ENCODE assay signal across 27 mouse cellular contexts in genomic region chr9:48526520-48526919, GRCm38 (mm10). TPM values are rescaled to one million over a fixed set of nuclear protein-coding genes. Genes with fewer than 3 reads are reported as not detected.
DNase-seq lines count a peak whose midpoint lies in the region; ATAC-seq lines count a peak whose summit lies in the region.
"Had no signal": no experiment of that assay in that cellular context is flagged by ENCODE, and none has a peak within 500 bp of the region (broad histone marks: within the 10 kb centered on the region; RNA-seq: fewer than 3 reads in every experiment).

No protein-coding gene starts in this region.

- H3K9ac ChIP-seq in neural tube, embryonic 15.5 days (replicated peaks): no peak overlapping the region
- H3K9ac ChIP-seq: embryonic facial prominence, embryonic 13.5 days; forebrain, embryonic 12.5 days; forebrain, embryonic 15.5 days; hindbrain, embryonic 13.5 days had no signal

- H3K4me1 ChIP-seq in neural tube, embryonic 15.5 days: no peaks in the 10 kb centered on the region
- H3K4me1 ChIP-seq: embryonic facial prominence, embryonic 10.5 days; embryonic facial prominence, embryonic 13.5 days; forebrain, embryonic 12.5 days; forebrain, embryonic 15.5 days; hindbrain, embryonic 10.5 days; hindbrain, embryonic 13.5 days had no signal

- H3K27ac ChIP-seq in neural tube, embryonic 15.5 days (replicated peaks): no peak overlapping the region
- H3K27ac ChIP-seq: embryonic facial prominence, embryonic 10.5 days; embryonic facial prominence, embryonic 13.5 days; forebrain, embryonic 12.5 days; forebrain, embryonic 15.5 days; hindbrain, embryonic 10.5 days; hindbrain, embryonic 13.5 days had no signal

- WGBS in neural tube, embryonic 15.5 days: 88% methylated on average over 4 of the region's 4 CpGs

- peak; percentile 23 for DNase-seq in CD4-positive helper T cell, adult 2 months (ENCODE audit: low read depth, low spot score)
- DNase-seq in CD4-positive, CD25-positive, alpha-beta regulatory T cell, adult 2 months (ENCODE audit: low read depth, low spot score): peak; percentile 41
- DNase-seq in naive thymus-derived CD4-positive, alpha-beta T cell, adult 2 months (ENCODE audit: low read depth): peak; percentile 32
- DNase-seq in retina, embryonic 14.5 days (ENCODE audit: low spot score): no peak
- DNase-seq: adrenal gland, adult 2 months; adrenal gland, postnatal 14 days; cerebellum, adult 11 months; cerebellum, adult 8-10 months; cerebellum, postnatal 10 days; cerebellum, postnatal 36 days; embryo, embryonic 11 days; gastrocnemius, postnatal 10 days; gastrocnemius, postnatal 36 days had no signal

- no peak overlapping the region for H3K4me2 ChIP-seq in neural tube, embryonic 15.5 days
- H3K4me2 ChIP-seq: embryonic facial prominence, embryonic 13.5 days; forebrain, embryonic 12.5 days; forebrain, embryonic 15.5 days; heart, embryonic 11.5 days; hindbrain, embryonic 13.5 days had no signal

- no peak overlapping the region for H3K4me3 ChIP-seq in neural tube, embryonic 15.5 days (replicated peaks)
- H3K4me3 ChIP-seq: embryonic facial prominence, embryonic 10.5 days; embryonic facial prominence, embryonic 13.5 days; erythroblast, embryonic 14.5 days; forebrain, embryonic 12.5 days; forebrain, embryonic 15.5 days; hindbrain, embryonic 10.5 days; hindbrain, embryonic 13.5 days had no signal

- peak; percentile 74 for ATAC-seq in activated CD4-positive, CD25-positive, alpha-beta regulatory T cell, adult 4 months
- ATAC-seq in neural tube, embryonic 15.5 days (ENCODE audit: low FRiP score): no peak
- ATAC-seq: forebrain, embryonic 15.5 days; hindbrain, embryonic 16.5 days; intestine, postnatal 0 days; Patski had no signal

- H3K27me3 ChIP-seq in neural tube, embryonic 15.5 days (replicated peaks): no peaks in the 10 kb centered on the region
- H3K27me3 ChIP-seq: forebrain, embryonic 12.5 days; forebrain, embryonic 15.5 days; hindbrain, embryonic 13.5 days had no signal

- no peaks in the 10 kb centered on the region for H3K36me3 ChIP-seq in neural tube, embryonic 15.5 days
- H3K36me3 ChIP-seq: embryonic facial prominence, embryonic 10.5 days; embryonic facial prominence, embryonic 13.5 days; forebrain, embryonic 12.5 days; forebrain, embryonic 15.5 days; G1E; hindbrain, embryonic 10.5 days; hindbrain, embryonic 13.5 days had no signal

- H3K9me3 ChIP-seq in neural tube, embryonic 15.5 days (replicated peaks): no peaks in the 10 kb centered on the region
- H3K9me3 ChIP-seq: embryonic facial prominence, embryonic 10.5 days; embryonic facial prominence, embryonic 13.5 days; forebrain, embryonic 12.5 days; forebrain, embryonic 15.5 days; G1E; hindbrain, embryonic 10.5 days; hindbrain, embryonic 13.5 days had no signal

RNA-seq across cellular contexts. Expression of gene Gm5617, which starts 31.3 kb away (rescaled TPM):
- 10 to 100 TPM; 25.2 to 29.1 TPM for polyA plus RNA-seq in activated CD4-positive, CD25-positive, alpha-beta regulatory T cell, adult 4 months (2017; shearing (Covaris generic))
- 20.7 and 24.6 TPM in 2 replicates for polyA plus RNA-seq in neural tube, embryonic 15.5 days (2015; fragmentation: Nextera tagmentation; extraction: Ambion mirVana)

RNA-seq across cellular contexts. Expression of gene Rbm7, which starts 31.4 kb away (rescaled TPM):
- polyA plus RNA-seq in activated CD4-positive, CD25-positive, alpha-beta regulatory T cell, adult 4 months (2017; shearing (Covaris generic)): 100 to 1,000 TPM; 137 to 142 TPM
- 78.0 and 93.7 TPM in 2 replicates for polyA plus RNA-seq in neural tube, embryonic 15.5 days (2015; fragmentation: Nextera tagmentation; extraction: Ambion mirVana)

RNA-seq across cellular contexts. Expression of gene Rexo2, which starts 46.1 kb away (rescaled TPM):
- polyA plus RNA-seq in activated CD4-positive, CD25-positive, alpha-beta regulatory T cell, adult 4 months (2017; shearing (Covaris generic)): 100 to 1,000 TPM; 228 to 261 TPM
- polyA plus RNA-seq in neural tube, embryonic 15.5 days (2015; fragmentation: Nextera tagmentation; extraction: Ambion mirVana): 133 and 135 TPM in 2 replicates
